Mouse (Mus musculus) megakaryocyte, embryonic 14.5 days (primary cell): ENCODE data around the gene Hist2h3b. TPM values are rescaled to one million over a fixed set of nuclear protein-coding genes. Genes with fewer than 3 reads are reported as not detected.
"Not testable (repeated sequence)": the region's sequence is repeated elsewhere in the genome, so short reads cannot be mapped to it uniquely, and the experiment has no call there.

ENCODE experiments used
- H3K27me3 ChIP-seq: replicated peaks from 2 replicates; pipeline ENCODE3; 2012; ENCODE audit warnings: inconsistent platforms
- H3K36me3 ChIP-seq: replicated peaks from 2 replicates; pipeline ENCODE3; 2012; ENCODE audit warnings: low read length, inconsistent platforms, mixed read lengths
- H3K4me1 ChIP-seq: 2 replicates; pipeline ENCODE4 v1.6.1; 2012; ENCODE audit warnings: inconsistent platforms
- H3K4me3 ChIP-seq: replicated peaks from 2 replicates; pipeline ENCODE3; 2012; ENCODE audit warnings: moderate library complexity, mild to moderate bottlenecking, inconsistent platforms
- H3K9me3 ChIP-seq: 2 replicates; pipeline ENCODE4 v1.6.1; 2012; ENCODE audit warnings: inconsistent platforms
- FLI1 ChIP-seq: IDR thresholded peaks from 2 replicates; pipeline ENCODE4 v1.6.1; 2012; ENCODE audit warnings: low read length, inconsistent platforms, mixed read lengths
- GATA1 ChIP-seq: IDR thresholded peaks from 3 replicates; pipeline ENCODE4 v1.6.1; 2012; ENCODE audit warnings: mixed read lengths, low read length, inconsistent platforms, borderline replicate concordance
- polyA plus RNA-seq: library from polyadenylated mRNA; stranded (reverse); fragments of >175 nt; gene quantifications from 2 replicates; pipeline ENCODE4 v1.2.3, GENCODE M21; 2012; ENCODE audit warnings: low replicate concordance; ENCODE audit not compliant: insufficient read depth

The Hist2h3b gene
- polyA plus RNA-seq, 1 experiment: 84.7 TPM

GRCm38 (mm10) chr3:96226695-96227648, 41.5 kb upstream of the Hist2h3b start:
- no peaks in the 10 kb centered on the region for H3K9me3 ChIP-seq
- TF ChIP-seq FLI1 (no peak), GATA1 (no peak)
- peaks cover 84% of the 10 kb centered on the region for H3K4me1 ChIP-seq
- H3K27me3 ChIP-seq: no peaks in the 10 kb centered on the region
- H3K36me3 ChIP-seq: no peaks in the 10 kb centered on the region
- H3K4me3 ChIP-seq: peak overlapping the region; percentile 77

DNA sequence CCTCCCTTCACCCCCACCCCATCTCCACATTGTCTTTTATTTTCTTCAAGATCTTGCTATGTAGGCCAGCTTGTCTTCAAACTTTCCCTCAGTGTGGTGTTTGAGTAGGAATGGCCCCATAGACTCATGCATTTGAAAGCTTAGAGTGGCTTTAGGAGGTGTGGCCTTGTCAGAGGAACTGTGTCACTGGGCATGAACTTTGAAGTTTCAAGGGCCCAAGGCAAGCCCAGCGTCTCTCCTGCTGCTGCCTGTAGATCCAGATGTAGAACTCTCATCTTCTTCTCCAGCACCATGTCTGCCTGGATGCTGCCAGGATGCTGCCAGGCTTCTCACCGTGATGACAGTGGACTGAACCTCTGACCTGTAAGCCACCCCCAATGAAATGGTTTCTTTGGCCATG, 39.6 kb upstream of the Hist2h3b start:
- H3K4me3 ChIP-seq: no peak overlapping the region
- no peaks in the 10 kb centered on the region for H3K36me3 ChIP-seq
- no peaks in the 10 kb centered on the region for H3K27me3 ChIP-seq
- H3K9me3 ChIP-seq: no peaks in the 10 kb centered on the region
- no peak for TF ChIP-seq FLI1
- H3K4me1 ChIP-seq: peaks cover 71% of the 10 kb centered on the region

DNA sequence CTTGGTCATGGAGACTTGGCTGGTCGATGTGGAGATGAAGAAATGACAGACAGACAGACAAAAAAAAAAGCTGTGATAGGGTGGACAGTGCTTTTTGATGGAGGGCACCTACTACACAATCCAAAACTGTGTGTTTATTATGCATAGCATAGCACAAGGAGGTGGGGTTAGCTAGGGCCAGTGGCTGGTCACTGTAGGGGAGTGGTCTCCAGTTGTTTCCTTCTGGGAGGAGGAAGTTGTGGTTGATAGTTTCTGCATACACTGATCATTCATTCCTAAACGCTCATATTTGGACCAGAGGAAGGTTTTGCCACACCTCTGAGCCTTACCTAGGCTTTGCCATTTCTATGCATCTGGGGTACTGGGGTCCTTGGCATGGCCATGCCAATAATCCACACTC, 38.0 kb upstream of the Hist2h3b start:
- TF ChIP-seq FLI1 (no peak), GATA1 (no peak)
- Histone ChIP-seq H3K9me3 (no peaks in the 10 kb centered on the region), H3K4me1 (peaks cover 56% of the 10 kb centered on the region), H3K4me3 (no peak overlapping the region), H3K36me3 (no peaks in the 10 kb centered on the region), H3K27me3 (no peaks in the 10 kb centered on the region)

- TF ChIP-seq GATA1: no peak
- no peak for TF ChIP-seq FLI1
- Histone ChIP-seq H3K27me3 (no peaks in the 10 kb centered on the region), H3K4me1 (peaks cover 55% of the 10 kb centered on the region), H3K36me3 (no peaks in the 10 kb centered on the region), H3K9me3 (no peaks in the 10 kb centered on the region), H3K4me3 (no peak overlapping the region)
These were observed 37.3 kb upstream of the Hist2h3b start for GRCm38 (mm10) chr3:96230910-96231757.

DNA sequence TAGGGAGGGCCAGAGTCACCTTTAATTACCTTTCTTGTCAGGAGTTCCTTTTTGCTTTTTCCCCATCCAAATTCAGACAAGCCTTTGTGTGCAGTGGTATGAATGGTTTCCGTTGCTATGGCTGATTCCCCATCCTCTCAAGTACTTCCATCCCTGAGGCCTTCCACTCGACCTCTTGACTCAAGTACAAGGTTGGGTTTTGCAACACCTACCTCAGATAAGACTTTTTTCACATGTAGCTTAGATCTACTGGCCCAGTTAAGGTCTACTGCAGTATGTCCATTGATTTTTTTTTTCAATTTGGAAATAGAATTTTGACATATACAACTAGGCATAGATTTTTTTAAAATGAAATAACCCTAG, 36.7 kb upstream of the Hist2h3b start:
- no peak overlapping the region for H3K4me3 ChIP-seq
- H3K4me1 ChIP-seq: peaks cover 50% of the 10 kb centered on the region
- no peaks in the 10 kb centered on the region for H3K36me3 ChIP-seq
- no peaks in the 10 kb centered on the region for H3K27me3 ChIP-seq
- H3K9me3 ChIP-seq: no peaks in the 10 kb centered on the region
- TF ChIP-seq FLI1: no peak
- TF ChIP-seq GATA1: no peak

DNA sequence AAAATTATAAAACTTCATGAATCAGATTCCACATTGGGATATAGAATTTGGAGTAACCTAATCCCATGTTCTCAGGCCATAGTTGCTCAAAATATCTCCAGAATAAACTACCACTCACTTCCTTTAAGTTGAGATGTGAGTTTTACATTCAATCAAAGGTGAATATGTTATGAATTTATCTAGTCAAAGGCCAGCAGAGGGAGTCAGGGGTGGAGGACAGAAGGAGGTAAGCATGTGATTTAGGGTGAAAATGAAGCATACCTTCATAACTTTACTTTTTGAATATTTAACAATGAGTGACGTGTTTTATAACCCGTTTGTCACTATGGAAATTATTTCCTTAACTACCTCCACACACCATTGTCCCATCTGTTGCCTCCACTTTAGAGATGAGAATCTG, 33.5 kb upstream of the Hist2h3b start:
- Histone ChIP-seq H3K36me3 (no peaks in the 10 kb centered on the region), H3K9me3 (no peaks in the 10 kb centered on the region), H3K27me3 (no peaks in the 10 kb centered on the region), H3K4me3 (no peak overlapping the region), H3K4me1 (peaks cover 44% of the 10 kb centered on the region)
- TF ChIP-seq FLI1: no peak
- TF ChIP-seq GATA1: no peak

DNA sequence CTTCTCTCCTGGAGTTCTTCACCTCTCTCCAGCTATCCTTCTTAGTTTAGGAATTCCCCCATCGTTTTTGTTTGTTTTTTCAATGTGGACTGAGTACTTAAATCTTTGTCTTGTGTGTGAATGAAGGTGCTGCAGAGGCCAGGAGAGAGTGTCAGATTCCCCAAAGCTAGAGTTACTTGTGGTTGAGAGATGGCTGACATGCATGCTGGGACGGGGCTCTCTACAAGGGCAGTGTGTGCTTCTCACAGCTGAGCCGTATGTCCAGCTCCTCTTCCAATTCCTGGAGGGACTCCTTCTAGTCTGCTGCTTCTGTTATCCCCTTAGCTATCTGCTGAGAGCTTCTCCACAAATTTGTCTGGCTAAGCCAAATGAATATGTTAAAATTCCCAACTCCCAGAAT, 32.6 kb upstream of the Hist2h3b start:
- Histone ChIP-seq H3K4me3 (peak overlapping the region; percentile 69), H3K27me3 (no peaks in the 10 kb centered on the region), H3K4me1 (peaks cover 39% of the 10 kb centered on the region), H3K36me3 (no peaks in the 10 kb centered on the region), H3K9me3 (no peaks in the 10 kb centered on the region)
- TF ChIP-seq GATA1 (no peak), FLI1 (no peak)

GRCm38 (mm10) chr3:96236834-96237334, 31.6 kb upstream of the Hist2h3b start:
- peak overlapping the region; percentile 91 for H3K4me3 ChIP-seq
- TF ChIP-seq GATA1 (no peak), FLI1 (no peak)
- H3K9me3 ChIP-seq: no peaks in the 10 kb centered on the region
- H3K36me3 ChIP-seq: peaks cover 2% of the 10 kb centered on the region
- H3K4me1 ChIP-seq: peaks cover 38% of the 10 kb centered on the region
- no peaks in the 10 kb centered on the region for H3K27me3 ChIP-seq

GRCm38 (mm10) chr3:96237335-96237903, 31.0 kb upstream of the Hist2h3b start:
- H3K4me3 ChIP-seq: peak overlapping the region; percentile 91
- no peaks in the 10 kb centered on the region for H3K27me3 ChIP-seq
- peaks cover 42% of the 10 kb centered on the region for H3K4me1 ChIP-seq
- H3K36me3 ChIP-seq: peaks cover 6% of the 10 kb centered on the region
- TF ChIP-seq GATA1 (no peak), FLI1 (no peak)
- H3K9me3 ChIP-seq: no peaks in the 10 kb centered on the region

DNA sequence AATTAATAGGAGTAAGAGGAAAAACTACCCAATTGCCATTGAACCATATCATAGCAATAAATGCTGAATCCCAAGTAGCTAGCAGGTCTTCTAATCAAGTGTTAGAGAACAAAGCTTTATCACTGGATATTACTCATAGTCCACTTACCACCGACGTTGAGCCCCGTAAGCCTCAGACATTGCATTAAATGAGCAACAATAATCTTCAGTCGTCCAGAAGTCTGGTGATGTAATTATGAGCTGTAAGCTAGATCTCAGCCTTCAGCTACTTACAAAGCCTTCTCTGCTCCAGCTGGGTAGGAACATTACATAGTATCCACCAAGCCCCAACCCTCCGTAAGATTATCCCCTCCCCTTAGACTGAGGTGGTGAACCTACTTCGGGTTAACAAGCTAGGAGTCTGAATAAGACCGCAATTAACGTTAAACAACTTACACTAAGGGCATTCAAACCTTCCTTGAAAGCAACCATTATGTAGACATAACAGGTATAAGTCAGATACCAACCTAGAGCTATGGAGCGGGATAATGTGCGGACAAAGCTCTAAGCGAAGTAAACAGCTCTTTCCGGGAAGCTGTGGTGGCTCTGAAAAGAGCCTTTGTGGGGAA, 30.4 kb upstream of the Hist2h3b start:
- H3K4me1 ChIP-seq: peaks cover 44% of the 10 kb centered on the region
- TF ChIP-seq FLI1: no peak
- no peak for TF ChIP-seq GATA1

GRCm38 (mm10) chr3:96238954-96239793, 29.3 kb upstream of the Hist2h3b start, which contains the start of gene Hist2h3c2:
Gene Hist2h3c2 (minus strand): TSS chr3:96239127.
- H3K9me3 ChIP-seq, H3K27me3 ChIP-seq, H3K36me3 ChIP-seq: not testable (repeated sequence)
- H3K4me1 ChIP-seq: peaks cover 55% of the 10 kb centered on the region
- H3K4me3 ChIP-seq: peak within 1 kb of the TSS; percentile 91

More for the DNA sequence above, 30.4 kb upstream of the Hist2h3b start:
- Histone ChIP-seq H3K9me3 (no peaks in the 10 kb centered on the region), H3K4me3 (peak overlapping the region; percentile 91), H3K27me3 (no peaks in the 10 kb centered on the region), H3K36me3 (peaks cover 7% of the 10 kb centered on the region)

- peaks cover 59% of the 10 kb centered on the region for H3K4me1 ChIP-seq
- H3K4me3 ChIP-seq: peak within 1 kb of the TSS; percentile 90
- H3K36me3 ChIP-seq, H3K27me3 ChIP-seq, H3K9me3 ChIP-seq: not testable (repeated sequence)
These were observed 28.3 kb upstream of the Hist2h3b start, which contains the start of gene Hist2h2aa2 for GRCm38 (mm10) chr3:96239949-96240798. Gene Hist2h2aa2 (minus strand): TSS chr3:96240276.
